Mouse (Mus musculus): ENCODE results near the gene Gm17175. TPM values are rescaled to one million over a fixed set of nuclear protein-coding genes. Genes with fewer than 3 reads are reported as not detected.
"Not testable (repeated sequence)": the region's sequence is repeated elsewhere in the genome, so short reads cannot be mapped to it uniquely, and the experiment has no call there.

The Gm17175 gene
- total RNA-seq (2021) = not detected
- long read RNA-seq, experiment 1 = 0 reads
- long read RNA-seq, experiment 2 = 0 reads

DNA sequence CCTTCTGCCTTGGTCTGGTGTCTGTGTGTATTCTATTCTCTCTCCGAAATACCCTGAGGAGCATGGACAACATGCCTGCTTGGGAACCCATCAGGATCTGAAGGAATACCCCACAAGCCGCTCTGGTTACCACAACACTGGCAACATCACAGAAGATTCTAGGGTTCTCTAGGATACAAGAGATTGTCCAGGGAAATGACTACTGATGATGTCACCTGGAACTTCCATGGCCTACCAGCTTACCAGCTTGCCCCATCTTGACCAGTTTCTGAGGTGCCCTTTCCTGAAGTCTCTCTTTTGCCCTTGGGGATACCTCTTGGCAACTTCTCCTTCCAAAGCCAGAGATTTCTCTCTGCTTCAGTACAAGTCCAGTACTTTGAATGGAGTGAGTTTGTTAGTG, at the start of gene Gm17175:
Gene Gm17175, minus strand, starts transcription at position 101 of the 400 bp plus-strand sequence.
- not testable (repeated sequence) for DNase-seq (ENCODE audit: low spot score in 2 of 2)

DNA sequence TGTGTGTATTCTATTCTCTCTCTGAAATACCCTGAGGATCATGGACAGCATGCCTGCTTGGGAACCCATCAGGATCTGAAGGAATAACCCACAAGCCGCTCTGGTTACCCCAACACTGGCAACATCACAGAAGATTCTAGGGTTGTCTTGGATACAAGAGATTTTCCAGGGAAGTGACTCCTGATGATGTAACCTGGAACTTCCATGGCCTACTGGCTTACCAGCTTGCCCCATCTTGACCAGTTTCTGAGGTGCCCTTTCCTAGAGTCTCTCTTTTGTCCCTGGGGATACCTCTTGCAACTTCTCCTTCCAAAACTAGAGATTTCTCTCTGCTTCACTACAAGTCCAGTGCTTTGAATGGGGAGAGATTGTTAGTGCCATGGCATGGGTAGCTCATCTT, 37.3 kb upstream of the Gm17175 start, which contains the start of gene Gm17078:
Gene Gm17078, minus strand, starts transcription at position 101 of the 400 bp plus-strand sequence.
- DNase-seq (ENCODE audit: low spot score in 2 of 2) = no peak

DNA sequence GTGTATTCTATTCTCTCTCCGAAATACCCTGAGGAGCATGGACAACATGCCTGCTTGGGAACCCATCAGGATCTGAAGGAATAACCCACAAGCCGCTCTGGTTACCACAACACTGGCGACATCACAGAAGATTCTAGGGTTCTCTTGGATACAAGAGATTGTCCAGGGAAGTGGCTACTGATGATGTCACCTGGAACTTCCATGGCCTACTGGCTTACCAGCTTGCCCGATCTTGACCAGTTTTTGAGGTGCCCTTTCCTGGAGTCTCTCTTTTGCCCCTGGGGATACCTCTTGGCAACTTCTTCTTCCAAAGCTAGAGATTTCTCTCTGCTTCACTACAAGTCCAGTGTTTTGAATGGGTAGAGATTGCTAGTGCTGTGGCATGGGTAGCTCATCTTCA, 18.2 kb upstream of the Gm17175 start, which contains the start of gene Gm17174:
Gene Gm17174, minus strand, starts transcription at position 101 of the 400 bp plus-strand sequence.
- DNase-seq (ENCODE audit: low spot score in 2 of 2) = not testable (repeated sequence)

DNA sequence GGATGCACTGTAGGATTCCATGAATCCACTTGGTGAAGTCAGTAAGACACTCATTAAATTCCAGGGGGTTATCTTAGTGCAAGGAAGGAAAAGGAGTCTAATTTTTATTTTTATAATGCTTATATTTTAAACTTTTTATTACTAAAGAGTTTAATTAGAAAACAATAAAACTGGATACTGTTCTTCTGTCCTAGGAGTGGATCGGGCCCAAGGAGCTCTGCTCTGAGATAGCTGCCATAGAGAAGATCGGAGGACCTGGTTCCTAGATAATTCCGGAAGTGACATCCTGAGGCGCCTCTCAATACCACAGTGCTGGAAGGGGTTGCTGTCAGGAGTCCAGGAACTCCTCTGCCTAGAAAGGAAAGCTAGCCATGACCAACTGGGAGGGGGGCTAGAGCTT, 21.4 kb downstream of the Gm17175 start, which contains the start of gene Gm5622:
Gene Gm5622, plus strand, starts transcription at position 301 of the 400 bp plus-strand sequence.
- DNase-seq (ENCODE audit: low spot score in 2 of 2) = no peak

Other genes starting within 250 kb of the Gm17175 start
- gene Gm7247, start 212.3 kb downstream of the Gm17175 start, total RNA-seq (2021) = not detected
- not detected for gene Vmn2r88, start 163.2 kb downstream of the Gm17175 start, total RNA-seq (2021)
- gene Vmn2r89, start 122.2 kb downstream of the Gm17175 start, total RNA-seq (2021) = not detected
- gene Gm5622, start 21.3 kb downstream of the Gm17175 start, total RNA-seq (2021) = not detected
- not detected for gene Gm17174, start 18.1 kb upstream of the Gm17175 start, total RNA-seq (2021)
- not detected for gene Gm17078, start 37.2 kb upstream of the Gm17175 start, total RNA-seq (2021)
- not detected for gene Gm4181, start 61.6 kb upstream of the Gm17175 start, total RNA-seq (2021)
- gene Gm17079, start 121.4 kb upstream of the Gm17175 start, total RNA-seq (2021) = not detected
- gene Gm5800, start 143.1 kb upstream of the Gm17175 start, total RNA-seq (2021) = not detected
- gene Ang4, start 199.5 kb upstream of the Gm17175 start, total RNA-seq (2021) = not detected
- not detected for gene AY358078, start 226.0 kb upstream of the Gm17175 start, total RNA-seq (2021)